Mouse (Mus musculus): ENCODE results near the gene Gm20837.
"Not testable (repeated sequence)": the region's sequence is repeated elsewhere in the genome, so short reads cannot be mapped to it uniquely, and the experiment has no call there.

Gm20837 gene

GRCm38 (mm10) chrY:90400948-90401347 lies at the start of gene Gm20837:
TSS of gene Gm20837 (plus strand) at chrY:90401248.
- not testable (repeated sequence) for DNase-seq
